Mouse (Mus musculus) cerebellum, adult 18-20 months (tissue): ENCODE results near the gene Gm4884.
"Not testable (repeated sequence)": the region's sequence is repeated elsewhere in the genome, so short reads cannot be mapped to it uniquely, and the experiment has no call there.

Source experiments
- DNase-seq, 2 experiments: peaks; one replicate each; pipeline ENCODE4 v3.0.0; 2021

Gm4884 gene

GRCm38 (mm10) chr7:41032419-41032818 lies at the start of gene Gm4884:
TSS of gene Gm4884 (plus strand) at chr7:41032719.
- DNase-seq = not testable (repeated sequence)

- no peak for DNase-seq
These were observed 45.3 kb upstream of the Gm4884 start, which contains the start of gene 4930433I11Rik for GRCm38 (mm10) chr7:40987243-40987642. TSS of gene 4930433I11Rik (plus strand) at chr7:40987543.

- DNase-seq = not testable (repeated sequence)
These were observed 11.5 kb downstream of the Gm4884 start for GRCm38 (mm10) chr7:41044058-41044457.
